Mouse (Mus musculus) spleen, adult 12 weeks (tissue): Measurements from ENCODE around the gene Flt1.

Source experiments
- DNase-seq: peaks from one replicate; pipeline ENCODE4 v3.0.0; 2022; ENCODE audit warnings: low spot score

The Flt1 gene

GRCm38 (mm10) chr5:147725831-147726700 is at the start of gene Flt1:
TSS of gene Flt1 (minus strand) at chr5:147726011.
- DNase-seq, result no peak

GRCm38 (mm10) chr5:147775222-147775621 is 49.4 kb upstream of the Flt1 start:
- no peak for DNase-seq

- no peak for DNase-seq
These were observed 44.1 kb upstream of the Flt1 start for GRCm38 (mm10) chr5:147769918-147770317.

GRCm38 (mm10) chr5:147764061-147764460 is 38.2 kb upstream of the Flt1 start:
- DNase-seq, result no peak

- no peak for DNase-seq
These were observed 36.2 kb upstream of the Flt1 start for GRCm38 (mm10) chr5:147761984-147762383.

- DNase-seq, result no peak
These were observed 35.5 kb upstream of the Flt1 start for GRCm38 (mm10) chr5:147761275-147761674.

- no peak for DNase-seq
These were observed 33.0 kb upstream of the Flt1 start for GRCm38 (mm10) chr5:147758640-147759319.

- DNase-seq, result no peak
These were observed 32.2 kb upstream of the Flt1 start for GRCm38 (mm10) chr5:147757832-147758587.

- no peak for DNase-seq
These were observed 27.1 kb upstream of the Flt1 start for GRCm38 (mm10) chr5:147752914-147753341.

- DNase-seq, result no peak
These were observed 25.9 kb upstream of the Flt1 start for GRCm38 (mm10) chr5:147751673-147752130.

- DNase-seq, result no peak
These were observed 24.2 kb upstream of the Flt1 start for GRCm38 (mm10) chr5:147749972-147750371.

- DNase-seq, result no peak
These were observed 22.3 kb upstream of the Flt1 start for GRCm38 (mm10) chr5:147748081-147748581.

- no peak for DNase-seq
These were observed 19.3 kb upstream of the Flt1 start for GRCm38 (mm10) chr5:147744900-147745653.

GRCm38 (mm10) chr5:147742468-147743111 is 16.8 kb upstream of the Flt1 start:
- DNase-seq, result no peak

GRCm38 (mm10) chr5:147736766-147737280 is 11.0 kb upstream of the Flt1 start:
- no peak for DNase-seq

GRCm38 (mm10) chr5:147733682-147734081 is 7.9 kb upstream of the Flt1 start:
- DNase-seq, result no peak

GRCm38 (mm10) chr5:147732926-147733325 is 7.1 kb upstream of the Flt1 start:
- DNase-seq, result no peak

- no peak for DNase-seq
These were observed 1.7 kb upstream of the Flt1 start for GRCm38 (mm10) chr5:147727481-147727880.

- DNase-seq, result no peak
These were observed 1.0 kb upstream of the Flt1 start for GRCm38 (mm10) chr5:147726701-147727393.
